Comparison of ENCODE assay signal across 25 mouse cellular contexts in the genomic region with DNA sequence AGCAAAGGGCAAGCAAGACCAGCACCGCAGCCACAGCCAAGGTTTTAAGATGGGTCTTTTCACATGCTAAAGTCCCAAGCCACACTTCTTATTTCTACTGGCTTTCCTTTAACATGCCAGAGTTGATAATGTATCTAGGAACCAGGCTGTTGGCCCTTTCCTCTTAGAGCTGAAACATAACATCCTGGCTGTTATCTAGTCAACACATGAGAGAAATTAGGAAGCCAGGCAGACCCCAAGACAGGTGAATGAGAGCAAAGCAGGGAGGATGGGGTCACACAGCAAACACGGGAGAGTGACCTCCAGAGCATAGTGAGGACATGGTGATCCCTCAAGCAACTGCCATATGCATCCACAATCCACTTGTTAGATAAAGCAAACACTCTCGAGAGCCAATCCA.
"Had no signal": no experiment of that assay in that cellular context is flagged by ENCODE, and none has a peak within 500 bp of the region (broad histone marks: within the 10 kb centered on the region; RNA-seq: fewer than 3 reads in every experiment).

No protein-coding gene starts in this region.

- DNase-seq: gastrocnemius, postnatal 14 days; gastrocnemius, postnatal 36 days; heart, adult 18-20 months; heart, postnatal 14 days; heart, postnatal 36 days; kidney, adult 11 months; kidney, adult 2 months; kidney, adult 9 months; kidney, postnatal 10 days; kidney, postnatal 25 days; kidney, postnatal 4 days; layer of hippocampus, adult 9-11 months; layer of hippocampus, postnatal 36 days; left cerebral cortex, postnatal 4 days had no signal

- H3K9me3 ChIP-seq: heart, embryonic 10.5 days; heart, embryonic 13.5 days; heart, embryonic 15.5 days; hindbrain, embryonic 13.5 days; hindbrain, embryonic 15.5 days; limb, embryonic 13.5 days; limb, embryonic 15.5 days; liver, embryonic 12.5 days had no signal

- H3K4me3 ChIP-seq: heart, embryonic 10.5 days; heart, embryonic 13.5 days; heart, embryonic 15.5 days; hindbrain, embryonic 13.5 days; hindbrain, embryonic 15.5 days; limb, embryonic 13.5 days; limb, embryonic 15.5 days; liver, embryonic 12.5 days had no signal

- ATAC-seq: hindbrain, postnatal 0 days; intestine, embryonic 16.5 days; liver, embryonic 12.5 days had no signal

- H3K4me2 ChIP-seq: heart, embryonic 13.5 days; heart, embryonic 15.5 days; hindbrain, embryonic 13.5 days; hindbrain, embryonic 15.5 days; limb, embryonic 13.5 days; limb, embryonic 15.5 days; liver, embryonic 12.5 days had no signal

- H3K27ac ChIP-seq: heart, embryonic 10.5 days; heart, embryonic 13.5 days; heart, embryonic 15.5 days; hindbrain, embryonic 13.5 days; hindbrain, embryonic 15.5 days; hindbrain, postnatal 0 days; limb, embryonic 13.5 days; limb, embryonic 15.5 days; liver, embryonic 12.5 days; liver, embryonic 14.5 days had no signal

- H3K4me1 ChIP-seq: heart, embryonic 10.5 days; hindbrain, embryonic 13.5 days; hindbrain, embryonic 15.5 days; limb, embryonic 13.5 days; limb, embryonic 15.5 days had no signal

- H3K9ac ChIP-seq: heart, embryonic 13.5 days; heart, embryonic 15.5 days; hindbrain, embryonic 13.5 days; hindbrain, embryonic 15.5 days; limb, embryonic 13.5 days; limb, embryonic 15.5 days; liver, embryonic 12.5 days; liver, embryonic 14.5 days had no signal

- H3K27me3 ChIP-seq: heart, embryonic 13.5 days; heart, embryonic 15.5 days; hindbrain, embryonic 13.5 days; hindbrain, embryonic 15.5 days; limb, embryonic 13.5 days; limb, embryonic 15.5 days; liver, embryonic 12.5 days had no signal
